Mouse (Mus musculus) spleen, postnatal 0 days (tissue): ENCODE data around the gene 9430007A20Rik. TPM values are rescaled to one million over a fixed set of nuclear protein-coding genes. Genes with fewer than 3 reads are reported as not detected.

ENCODE experiments used
- polyA plus RNA-seq: library from polyadenylated mRNA; unstranded; fragments of >200 nt; fragmentation: Nextera tagmentation; extraction: Ambion mirVana; gene quantifications from 2 replicates; pipeline ENCODE4 v1.2.1, GENCODE M21; 2015

The 9430007A20Rik gene
- not detected in 2 replicates for polyA plus RNA-seq

GRCm38 (mm10) chr4:144519522-144519921 is at the start of gene 9430007A20Rik:
Gene 9430007A20Rik (plus strand): TSS chr4:144519822.

DNA sequence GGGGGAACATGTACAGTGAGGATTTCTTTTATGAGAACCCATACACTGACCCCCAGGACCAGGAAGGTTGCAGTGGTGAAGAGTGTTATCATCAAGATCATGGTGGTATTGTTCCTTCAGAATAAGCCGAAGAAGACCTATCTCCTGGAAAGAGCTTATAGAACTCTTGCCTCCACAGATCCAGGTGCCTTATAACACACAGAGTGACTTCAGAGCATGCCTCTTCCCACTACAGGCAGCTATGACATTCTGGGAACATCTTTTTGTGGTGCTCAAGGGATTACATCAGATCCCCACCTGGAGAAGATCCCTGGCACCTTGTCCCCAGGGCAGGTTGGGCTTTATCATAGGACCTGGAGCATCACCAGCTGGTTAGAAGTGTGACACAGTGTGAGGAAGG is 45.4 kb downstream of the 9430007A20Rik start, which contains the start of gene Gm13124:
Gm13124 (minus strand) TSS at position 101 of the 400 bp plus-strand sequence.

Other genes starting within 250 kb of the 9430007A20Rik start
- gene Pramel5, start 239.3 kb upstream of the 9430007A20Rik start, polyA plus RNA-seq: not detected in 2 replicates
- gene Gm13128, start 189.6 kb upstream of the 9430007A20Rik start, polyA plus RNA-seq: not detected in 2 replicates
- not detected in 2 replicates for gene Gm13119, start 161.9 kb upstream of the 9430007A20Rik start, polyA plus RNA-seq
- gene Pramef20, start 141.9 kb upstream of the 9430007A20Rik start, polyA plus RNA-seq: not detected in 2 replicates
- gene Pramef12, start 111.4 kb upstream of the 9430007A20Rik start, polyA plus RNA-seq: not detected in 2 replicates
- not detected in 2 replicates for gene 1700012P22Rik, start 81.0 kb upstream of the 9430007A20Rik start, polyA plus RNA-seq
- not detected in 2 replicates for gene Gm9944, start 66.5 kb upstream of the 9430007A20Rik start, polyA plus RNA-seq
- not detected in 2 replicates for gene Aadacl3, start 56.1 kb upstream of the 9430007A20Rik start, polyA plus RNA-seq
- gene Gm13124, start 45.3 kb downstream of the 9430007A20Rik start, polyA plus RNA-seq: not detected in 2 replicates
- gene Aadacl4, start 93.9 kb downstream of the 9430007A20Rik start, polyA plus RNA-seq: not detected in 2 replicates
- gene Gm436, start 166.5 kb downstream of the 9430007A20Rik start, polyA plus RNA-seq: not detected in 2 replicates
- not detected in 2 replicates for gene Gm13178, start 201.6 kb downstream of the 9430007A20Rik start, polyA plus RNA-seq